Mouse (Mus musculus) liver, embryonic 14.5 days (tissue): ENCODE measurements around the gene Dtl. TPM values are rescaled to one million over a fixed set of nuclear protein-coding genes. Genes with fewer than 3 reads are reported as not detected.
"Not testable (repeated sequence)": the region's sequence is repeated elsewhere in the genome, so short reads cannot be mapped to it uniquely, and the experiment has no call there.

ENCODE experiments used
- ATAC-seq: fragments of 200-750 bp; cut with Nextera tagmentation; 2 replicates; pipeline ENCODE4 v1.8.0; 2017; ENCODE audit warnings: moderate number of reproducible peaks, mild to moderate bottlenecking, moderate library complexity; ENCODE audit not compliant: insufficient read depth
- DNase-seq, 3 experiments: peaks; one replicate each; pipeline ENCODE4 v3.0.0-alpha.2; 2012 to 2013; ENCODE audit warnings: low read depth in 3 of 3, low spot score in 3 of 3
- H3K27ac ChIP-seq: fragments of 300-500 bp; sonication (generic); 2 replicates; pipeline ENCODE4 v1.5.1; 2014; ENCODE audit warnings: moderate library complexity, mild to moderate bottlenecking, control low read depth, inconsistent platforms
- H3K27me3 ChIP-seq: fragments of 300-500 bp; sonication (generic); 2 replicates; pipeline ENCODE4 v1.6.1; 2014; ENCODE audit warnings: mild to moderate bottlenecking, low read length, moderate library complexity; ENCODE audit not compliant: control insufficient read depth, insufficient read depth
- H3K36me3 ChIP-seq: fragments of 300-500 bp; sonication (generic); replicated peaks from 2 replicates; pipeline ENCODE4 v1.6.1; 2014; ENCODE audit warnings: low read depth; ENCODE audit not compliant: control insufficient read depth, insufficient read depth
- H3K4me1 ChIP-seq, 2 experiments: fragments of 200-500 bp in 1 of 2; fragments of 300-500 bp in 1 of 2; sonication (generic) in 1 of 2; replicated peaks; 2 replicates each; pipeline ENCODE4 v1.6.1; 2012 to 2014; ENCODE audit warnings: antibody characterized with exemption in 1 of 2, inconsistent platforms in 1 of 2, low read length in 1 of 2; ENCODE audit not compliant: control insufficient read depth in 2 of 2, insufficient read depth in 2 of 2
- H3K4me2 ChIP-seq: fragments of 300-500 bp; sonication (generic); 2 replicates; pipeline ENCODE4 v1.6.1; 2014; ENCODE audit warnings: low read depth, mild to moderate bottlenecking, control low read depth, moderate library complexity
- H3K4me3 ChIP-seq, 2 experiments: fragments of 200-500 bp in 1 of 2; fragments of 300-500 bp in 1 of 2; sonication (generic) in 1 of 2; 2 replicates each; pipeline ENCODE4 v1.5.1; 2012 to 2014; ENCODE audit warnings: low read depth in 2 of 2, low read length in 2 of 2, mild to moderate bottlenecking in 2 of 2, control low read depth in 1 of 2, inconsistent platforms in 1 of 2, moderate library complexity in 1 of 2; ENCODE audit not compliant: insufficient read depth in 1 of 2
- H3K9ac ChIP-seq: fragments of 300-500 bp; sonication (generic); replicated peaks from 2 replicates; pipeline ENCODE4 v1.6.1; 2014; ENCODE audit warnings: mild to moderate bottlenecking, control low read depth, moderate library complexity
- H3K9me3 ChIP-seq: fragments of 300-500 bp; sonication (generic); 2 replicates; pipeline ENCODE4 v1.6.1; 2016; ENCODE audit warnings: low read length, mixed read lengths; ENCODE audit not compliant: control insufficient read depth
- CTCF ChIP-seq: IDR thresholded peaks from 2 replicates; pipeline ENCODE4 v1.5.1; 2016; ENCODE audit warnings: antibody characterized with exemption, low read depth, control low read depth
- EP300 ChIP-seq: IDR thresholded peaks from 2 replicates; pipeline ENCODE4 v1.6.1; 2016; ENCODE audit warnings: antibody characterized with exemption, low read depth
- WGBS: fragments of 180-500 bp; shearing (Covaris S2); extraction: QIAGEN DNeasy Blood & Tissue Kit; methylation state at CpG from one replicate; pipeline ENCODE4 v1.1.7; 2014; ENCODE audit not compliant: insufficient replicate concordance; 5-methylcytosine and 5-hydroxymethylcytosine counted together
- polyA plus RNA-seq, 2 experiments: library from polyadenylated mRNA; depleted of rRNA in 1 of 2; stranded (reverse) in 1 of 2; unstranded in 1 of 2; fragments of >200 nt; fragmentation: Nextera tagmentation in 1 of 2; extraction: Ambion mirVana in 1 of 2; gene quantifications; 2 replicates each; pipeline versions ENCODE4 v1.2.1 to v1.2.3; 2012 to 2014

Dtl gene
- polyA plus RNA-seq, 2 experiments, result 16.6 to 29.0 TPM

DNA sequence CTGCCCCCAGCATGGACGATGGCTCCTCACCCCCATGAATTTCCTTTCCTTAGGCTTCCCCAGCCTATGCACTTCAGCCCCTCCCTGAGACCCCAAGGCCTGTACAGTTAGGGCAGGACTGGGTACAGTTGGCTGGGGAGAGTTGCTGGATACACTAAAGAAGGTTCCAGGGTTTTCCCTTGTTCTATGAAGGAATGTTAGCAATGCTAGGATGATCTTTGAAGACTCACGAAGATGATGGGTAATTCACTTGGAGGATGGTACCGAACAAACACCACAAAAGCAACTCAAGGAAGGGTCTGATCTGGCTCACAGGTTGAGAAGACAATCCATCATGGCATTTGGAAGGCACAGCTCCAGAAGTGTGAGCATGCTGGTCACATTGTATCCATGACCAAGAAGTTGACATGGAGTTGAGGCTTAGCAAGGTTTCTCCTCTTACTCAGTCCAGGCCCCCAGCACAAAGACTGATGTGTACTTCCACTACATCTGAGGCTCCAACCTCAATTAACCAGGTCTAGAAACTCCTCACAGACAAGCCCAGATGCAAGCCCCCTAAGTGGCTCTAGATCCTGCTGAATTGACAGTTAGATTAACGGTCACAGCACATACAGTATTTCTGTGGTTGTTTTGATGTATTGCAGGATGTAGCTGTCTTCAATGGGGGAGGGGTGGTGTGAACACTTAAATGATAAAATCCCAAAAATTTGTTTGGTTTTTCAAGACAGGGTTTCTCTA is 55.8 kb downstream of the Dtl start:
- ATAC-seq, result no peak
- H3K4me2 ChIP-seq, result no peak overlapping the region
- peaks cover 6 to 22% of the 10 kb centered on the region in 2 experiments; a peak in 3 of 4 replicates for H3K4me1 ChIP-seq
- H3K4me3 ChIP-seq, result no peak overlapping the region
- H3K9me3 ChIP-seq, result no peaks in the 10 kb centered on the region
- TF ChIP-seq CTCF, result no peak
- no peak; the same call in 1 of the 2 replicates for TF ChIP-seq EP300
- H3K27ac ChIP-seq, result no peak overlapping the region
- H3K27me3 ChIP-seq, result no peaks in the 10 kb centered on the region
- no peaks in the 10 kb centered on the region for H3K36me3 ChIP-seq
- WGBS, result 61% methylated on average over 4 of the region's 4 CpGs
- no peak overlapping the region for H3K9ac ChIP-seq
- DNase-seq, result no peak

DNA sequence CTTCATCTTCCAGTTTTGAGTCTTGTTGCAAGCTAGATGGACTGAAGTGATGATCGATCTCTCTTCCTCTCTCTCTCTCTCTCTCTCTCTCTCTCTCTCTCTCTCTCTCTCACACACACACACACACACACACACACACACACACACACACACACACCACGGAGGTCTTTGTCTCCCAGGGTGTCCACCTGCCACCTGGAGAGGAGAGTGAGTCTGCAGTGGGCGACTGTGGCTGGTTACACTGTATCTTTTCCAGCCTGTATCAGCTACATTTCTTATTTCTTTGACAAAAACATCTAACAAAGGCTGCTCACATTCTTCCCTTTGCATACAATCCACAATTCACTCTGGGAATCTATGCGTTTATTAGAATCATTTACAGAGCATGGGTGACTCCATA is 56.4 kb downstream of the Dtl start:
- peaks cover 6 to 22% of the 10 kb centered on the region in 2 experiments; a peak in 3 of 4 replicates for H3K4me1 ChIP-seq

DNA sequence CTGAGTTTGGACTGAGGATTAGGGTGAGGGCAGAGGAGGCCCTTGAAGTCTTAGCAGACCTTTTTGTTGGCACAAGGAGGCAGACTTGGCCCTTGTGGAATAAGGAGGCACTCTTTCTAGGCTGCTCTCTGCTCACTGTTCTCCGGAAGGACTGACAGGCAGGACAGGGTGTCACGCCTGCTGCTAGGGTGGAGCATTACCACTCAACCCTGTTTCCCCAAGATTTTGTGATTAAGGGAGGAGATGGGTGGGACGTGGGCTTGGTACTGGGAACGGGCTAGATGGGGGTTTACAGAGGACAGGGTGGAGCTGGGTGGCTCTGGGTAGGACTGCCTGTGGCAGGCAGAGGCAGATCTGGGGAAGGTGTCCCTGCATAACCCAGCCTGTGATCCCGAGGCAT is 57.4 kb downstream of the Dtl start:
- ATAC-seq, result peak; percentile 85
- 25% methylated on average over 5 of the region's 5 CpGs for WGBS
- no peak overlapping the region for H3K4me2 ChIP-seq

More for the DNA sequence above, 56.4 kb downstream of the Dtl start:
- no peak overlapping the region for H3K27ac ChIP-seq
- DNase-seq (no peak), ATAC-seq (no peak)
- H3K9me3 ChIP-seq, result no peaks in the 10 kb centered on the region
- H3K4me2 ChIP-seq, result no peak overlapping the region
- H3K9ac ChIP-seq, result no peak overlapping the region
- H3K36me3 ChIP-seq, result no peaks in the 10 kb centered on the region
- H3K27me3 ChIP-seq, result no peaks in the 10 kb centered on the region
- H3K4me3 ChIP-seq, result no peak overlapping the region
- 65% methylated on average over 4 of the region's 4 CpGs for WGBS
- TF ChIP-seq EP300, result no peak
- no peak for TF ChIP-seq CTCF

DNA sequence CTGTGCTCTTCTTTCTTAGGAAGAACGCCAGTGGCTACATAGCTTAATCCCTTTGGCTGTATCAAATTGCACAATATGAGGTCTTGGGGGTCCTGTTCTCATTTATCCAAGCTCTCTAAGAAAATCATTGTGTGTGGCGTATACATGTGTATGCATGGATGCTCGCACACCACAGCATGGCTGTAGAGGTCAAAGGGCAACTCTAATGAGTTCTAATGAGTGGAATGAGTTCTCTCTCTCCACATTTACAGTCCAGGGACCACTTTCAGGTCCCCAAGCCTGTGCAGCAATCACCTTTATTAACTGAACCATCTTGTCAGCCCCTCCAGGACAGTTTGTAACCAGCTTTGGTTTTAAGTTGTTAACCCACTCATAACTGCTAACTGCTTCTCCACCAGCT is 58.3 kb downstream of the Dtl start:
- H3K4me3 ChIP-seq, result no peak overlapping the region
- TF ChIP-seq EP300, result no peak
- TF ChIP-seq CTCF, result no peak
- no peaks in the 10 kb centered on the region for H3K36me3 ChIP-seq
- H3K27me3 ChIP-seq, result no peaks in the 10 kb centered on the region
- H3K9me3 ChIP-seq, result no peaks in the 10 kb centered on the region
- H3K4me1 ChIP-seq, result peaks cover 6 to 22% of the 10 kb centered on the region in 2 experiments; a peak in 3 of 4 replicates
- no peak overlapping the region for H3K4me2 ChIP-seq
- ATAC-seq (no peak), DNase-seq (no peak)
- H3K27ac ChIP-seq, result no peak overlapping the region
- WGBS, result 91% methylated on average over 3 of the region's 3 CpGs
- no peak overlapping the region for H3K9ac ChIP-seq

More for the DNA sequence above, 57.4 kb downstream of the Dtl start:
- peak; percentile 26 to 37 (median 29) for DNase-seq
- Histone ChIP-seq H3K9me3 (no peaks in the 10 kb centered on the region), H3K36me3 (no peaks in the 10 kb centered on the region), H3K4me3 (no peak overlapping the region), H3K4me1 (peaks cover 6 to 22% of the 10 kb centered on the region in 2 experiments; a peak in 3 of 4 replicates), H3K27me3 (no peaks in the 10 kb centered on the region), H3K9ac (peak overlapping the region; percentile 13; the same call in 1 of the 2 replicates), H3K27ac (no peak overlapping the region)
- TF ChIP-seq CTCF, result no peak
- TF ChIP-seq EP300, result no peak

DNA sequence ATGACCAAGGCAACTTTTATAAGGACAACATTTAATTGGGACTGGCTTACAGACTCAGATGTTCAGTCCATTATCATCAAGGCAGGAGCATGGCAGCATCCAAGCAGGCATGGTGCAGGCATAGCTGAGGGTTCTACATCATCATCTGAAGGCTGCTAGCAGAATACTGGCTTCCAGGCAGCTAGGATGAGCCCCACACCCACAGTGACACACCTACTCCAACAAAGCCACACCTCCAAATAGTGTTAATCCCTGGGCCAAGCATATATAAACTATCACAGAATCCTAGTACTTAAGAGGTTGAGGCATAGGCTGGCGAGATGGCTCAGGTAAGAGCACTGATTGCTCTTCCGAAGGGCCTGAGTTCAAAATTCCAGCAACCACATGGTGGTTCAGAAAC is 59.0 kb downstream of the Dtl start:
- H3K27me3 ChIP-seq, DNase-seq, H3K27ac ChIP-seq, H3K4me2 ChIP-seq, H3K36me3 ChIP-seq, H3K9ac ChIP-seq, ATAC-seq, H3K9me3 ChIP-seq, H3K4me3 ChIP-seq: not testable (repeated sequence)
- 68% methylated on average over 2 of the region's 2 CpGs for WGBS
- peaks cover 6 to 22% of the 10 kb centered on the region in 2 experiments; a peak in 3 of 4 replicates for H3K4me1 ChIP-seq
